In the genomic region with DNA sequence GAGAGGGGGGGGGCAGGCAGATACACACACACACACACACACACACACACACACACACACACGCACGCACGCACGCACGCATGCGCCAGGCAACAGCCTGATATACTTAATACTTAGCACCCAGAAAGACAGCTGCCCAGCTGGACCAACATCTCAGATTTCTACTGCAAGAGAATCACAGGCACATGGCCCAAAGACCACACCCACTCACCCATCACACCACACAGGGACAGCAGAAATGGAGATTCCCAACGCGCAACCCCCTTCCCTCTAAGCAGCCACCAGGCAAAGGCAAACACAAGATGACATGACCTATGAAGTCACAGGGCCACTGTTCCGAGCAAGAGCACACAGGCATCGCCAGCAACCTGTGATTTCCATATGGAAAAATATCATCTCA, we compare ENCODE assay signal across 23 mouse cellular contexts. TPM values are rescaled to one million over a fixed set of nuclear protein-coding genes. Genes with fewer than 3 reads are reported as not detected.
DNase-seq lines count a peak whose midpoint lies in the region; ATAC-seq and TF ChIP-seq lines count a peak whose summit lies in the region.
"Had no signal": no experiment of that assay in that cellular context is flagged by ENCODE, and none has a peak within 500 bp of the region (broad histone marks: within the 10 kb centered on the region; RNA-seq: fewer than 3 reads in every experiment).

No protein-coding gene starts in this region.

- H3K27ac ChIP-seq in hindbrain, embryonic 11.5 days (ENCODE audit: low read depth, low read length), result peak overlapping the region; percentile 73
- no peak overlapping the region for H3K27ac ChIP-seq in hindbrain, embryonic 14.5 days
- no peak overlapping the region for H3K27ac ChIP-seq in liver, postnatal 0 days (ENCODE audit: low read depth)
- no peak overlapping the region for H3K27ac ChIP-seq in liver, embryonic 11.5 days (ENCODE audit: low read depth, low read length)
- H3K27ac ChIP-seq in stomach, embryonic 14.5 days (ENCODE audit: low read length), result 0 out of 2 replicates have a peak overlapping the region, but pooled peaks have one; percentile 30
- H3K27ac ChIP-seq in stomach, postnatal 0 days (replicated peaks), result no peak overlapping the region
- H3K27ac ChIP-seq: embryonic facial prominence, embryonic 12.5 days; limb, embryonic 15.5 days; lung, embryonic 15.5 days; neural tube, embryonic 12.5 days had no signal

- 56% methylated on average over 10 of the region's 10 CpGs for WGBS in hindbrain, embryonic 11.5 days
- WGBS in hindbrain, embryonic 14.5 days, result 61% methylated on average over 10 of the region's 10 CpGs
- WGBS in liver, postnatal 0 days (ENCODE audit: insufficient replicate concordance), result 77% methylated on average over 10 of the region's 10 CpGs
- 82% methylated on average over 10 of the region's 10 CpGs for WGBS in liver, embryonic 11.5 days
- 80% methylated on average over 10 of the region's 10 CpGs for WGBS in stomach, embryonic 14.5 days
- WGBS in stomach, postnatal 0 days, result 81% methylated on average over 10 of the region's 10 CpGs

- H3K4me1 ChIP-seq in hindbrain, embryonic 11.5 days (replicated peaks; ENCODE audit: control insufficient read depth, insufficient read depth, low read length), result peaks cover 24% of the 10 kb centered on the region
- peaks cover 62% of the 10 kb centered on the region for H3K4me1 ChIP-seq in hindbrain, embryonic 14.5 days (replicated peaks; ENCODE audit: control insufficient read depth, insufficient read depth, low read length)
- no peaks in the 10 kb centered on the region for H3K4me1 ChIP-seq in liver, postnatal 0 days (ENCODE audit: insufficient read depth)
- peaks cover 3% of the 10 kb centered on the region for H3K4me1 ChIP-seq in liver, embryonic 11.5 days (replicated peaks; ENCODE audit: control insufficient read depth, insufficient read depth, low read length)
- H3K4me1 ChIP-seq in stomach, embryonic 14.5 days (ENCODE audit: control insufficient read depth, insufficient read depth, low read length), result peaks cover 7% of the 10 kb centered on the region; the same call in 1 of the 2 replicates
- no peaks in the 10 kb centered on the region for H3K4me1 ChIP-seq in stomach, postnatal 0 days (replicated peaks; ENCODE audit: control insufficient read depth, insufficient read depth)

- TF ChIP-seq EP300 in liver, postnatal 0 days (IDR thresholded peaks at IDR 0.05; ENCODE audit: low read depth), result no peak
- no peak for TF ChIP-seq EP300 in stomach, postnatal 0 days (optimal IDR thresholded peaks at IDR 0.05)

- H3K4me3 ChIP-seq in hindbrain, embryonic 11.5 days (ENCODE audit: low read depth, low read length), result no peak overlapping the region
- H3K4me3 ChIP-seq in hindbrain, embryonic 14.5 days (replicated peaks; ENCODE audit: low read length), result no peak overlapping the region
- H3K4me3 ChIP-seq in liver, postnatal 0 days (ENCODE audit: low read depth, low read length), result no peak overlapping the region
- H3K4me3 ChIP-seq in liver, embryonic 11.5 days (ENCODE audit: low read depth, low read length), result no peak overlapping the region
- no peak overlapping the region for H3K4me3 ChIP-seq in stomach, embryonic 14.5 days (ENCODE audit: low read depth, low read length)
- no peak overlapping the region for H3K4me3 ChIP-seq in stomach, postnatal 0 days (ENCODE audit: low read depth, low read length)
- H3K4me3 ChIP-seq: embryonic facial prominence, embryonic 12.5 days; erythroblast, embryonic 14.5 days; heart, embryonic 12.5 days; limb, embryonic 15.5 days; lung, embryonic 15.5 days; neural tube, embryonic 12.5 days had no signal

- H3K4me2 ChIP-seq in hindbrain, embryonic 11.5 days (replicated peaks; ENCODE audit: low read depth, low read length), result no peak overlapping the region
- no peak overlapping the region for H3K4me2 ChIP-seq in hindbrain, embryonic 14.5 days (replicated peaks)
- no peak overlapping the region for H3K4me2 ChIP-seq in liver, postnatal 0 days (ENCODE audit: low read depth, low read length)
- H3K4me2 ChIP-seq in liver, embryonic 11.5 days, result no peak overlapping the region
- no peak overlapping the region for H3K4me2 ChIP-seq in stomach, embryonic 14.5 days (replicated peaks; ENCODE audit: low read depth, low read length)
- no peak overlapping the region for H3K4me2 ChIP-seq in stomach, postnatal 0 days (replicated peaks; ENCODE audit: low read depth)
- H3K4me2 ChIP-seq: embryonic facial prominence, embryonic 12.5 days; heart, embryonic 12.5 days; limb, embryonic 15.5 days; lung, embryonic 15.5 days; neural tube, embryonic 12.5 days had no signal

- TF ChIP-seq CTCF in liver, postnatal 0 days (IDR thresholded peaks at IDR 0.05; ENCODE audit: low read depth), result no peak
- no peak for TF ChIP-seq CTCF in stomach, postnatal 0 days (IDR thresholded peaks at IDR 0.05; ENCODE audit: low read depth)

- H3K36me3 ChIP-seq in hindbrain, embryonic 11.5 days (ENCODE audit: control insufficient read depth, insufficient read depth, low read length), result peaks cover 7% of the 10 kb centered on the region
- peaks cover 53% of the 10 kb centered on the region for H3K36me3 ChIP-seq in hindbrain, embryonic 14.5 days (replicated peaks; ENCODE audit: control insufficient read depth, insufficient read depth)
- H3K36me3 ChIP-seq in liver, postnatal 0 days (replicated peaks; ENCODE audit: insufficient read depth, low read length), result peaks cover 19% of the 10 kb centered on the region; the same call in 1 of the 2 replicates
- peaks cover 9% of the 10 kb centered on the region for H3K36me3 ChIP-seq in liver, embryonic 11.5 days (ENCODE audit: control insufficient read depth, insufficient read depth, low read length)
- peaks cover 18% of the 10 kb centered on the region for H3K36me3 ChIP-seq in stomach, embryonic 14.5 days (ENCODE audit: control insufficient read depth, insufficient read depth, low read length)
- peaks cover 6% of the 10 kb centered on the region; the same call in 1 of the 2 replicates for H3K36me3 ChIP-seq in stomach, postnatal 0 days (ENCODE audit: control insufficient read depth, insufficient read depth, low read length)

- no peaks in the 10 kb centered on the region for H3K9me3 ChIP-seq in hindbrain, embryonic 11.5 days (ENCODE audit: control insufficient read depth, low read length)
- H3K9me3 ChIP-seq in hindbrain, embryonic 14.5 days (ENCODE audit: control insufficient read depth, low read length), result no peaks in the 10 kb centered on the region
- H3K9me3 ChIP-seq in liver, postnatal 0 days (ENCODE audit: low read length), result no peaks in the 10 kb centered on the region
- H3K9me3 ChIP-seq in liver, embryonic 11.5 days (ENCODE audit: control insufficient read depth, low read length), result no peaks in the 10 kb centered on the region
- no peaks in the 10 kb centered on the region for H3K9me3 ChIP-seq in stomach, embryonic 14.5 days (ENCODE audit: control insufficient read depth, low read depth, low read length)
- no peaks in the 10 kb centered on the region for H3K9me3 ChIP-seq in stomach, postnatal 0 days (ENCODE audit: control insufficient read depth, low read length)
- H3K9me3 ChIP-seq: embryonic facial prominence, embryonic 12.5 days; heart, embryonic 12.5 days; limb, embryonic 15.5 days; lung, embryonic 15.5 days; neural tube, embryonic 12.5 days had no signal

- H3K27me3 ChIP-seq in hindbrain, embryonic 11.5 days (ENCODE audit: control insufficient read depth, insufficient read depth, low read length), result no peaks in the 10 kb centered on the region
- no peaks in the 10 kb centered on the region for H3K27me3 ChIP-seq in hindbrain, embryonic 14.5 days (ENCODE audit: control insufficient read depth, insufficient read depth, low read length)
- H3K27me3 ChIP-seq in liver, postnatal 0 days (ENCODE audit: insufficient read depth, low read length), result no peaks in the 10 kb centered on the region
- no peaks in the 10 kb centered on the region for H3K27me3 ChIP-seq in liver, embryonic 11.5 days (replicated peaks; ENCODE audit: control insufficient read depth, insufficient read depth, low read length)
- no peaks in the 10 kb centered on the region for H3K27me3 ChIP-seq in stomach, embryonic 14.5 days (ENCODE audit: control insufficient read depth, insufficient read depth, low read length)
- no peaks in the 10 kb centered on the region for H3K27me3 ChIP-seq in stomach, postnatal 0 days (ENCODE audit: control insufficient read depth, insufficient read depth, low read length)
- H3K27me3 ChIP-seq: embryonic facial prominence, embryonic 12.5 days; heart, embryonic 12.5 days; limb, embryonic 15.5 days; lung, embryonic 15.5 days; neural tube, embryonic 12.5 days had no signal

- no peak for ATAC-seq in hindbrain, embryonic 11.5 days (ENCODE audit: low FRiP score)
- ATAC-seq in hindbrain, embryonic 14.5 days (ENCODE audit: low FRiP score), result no peak
- ATAC-seq in liver, postnatal 0 days, result peak; percentile 38; the same call in 1 of the 2 replicates
- ATAC-seq in liver, embryonic 11.5 days (replicated peaks; ENCODE audit: low FRiP score), result no peak
- ATAC-seq in stomach, embryonic 14.5 days (ENCODE audit: insufficient number of reproducible peaks, insufficient read depth, low FRiP score, low read depth), result no peak
- no peak for ATAC-seq in stomach, postnatal 0 days (ENCODE audit: low FRiP score, low TSS enrichment)
- ATAC-seq: forebrain, postnatal 0 days had no signal

- no peak overlapping the region for H3K9ac ChIP-seq in hindbrain, embryonic 11.5 days (ENCODE audit: low read depth, low read length)
- no peak overlapping the region for H3K9ac ChIP-seq in hindbrain, embryonic 14.5 days
- H3K9ac ChIP-seq in liver, postnatal 0 days (replicated peaks), result no peak overlapping the region
- no peak overlapping the region for H3K9ac ChIP-seq in liver, embryonic 11.5 days (ENCODE audit: low read depth, low read length)
- H3K9ac ChIP-seq in stomach, embryonic 14.5 days (replicated peaks; ENCODE audit: low read depth, low read length), result no peak overlapping the region
- H3K9ac ChIP-seq in stomach, postnatal 0 days (ENCODE audit: low read length), result no peak overlapping the region
- H3K9ac ChIP-seq: embryonic facial prominence, embryonic 12.5 days; forebrain, postnatal 0 days; heart, embryonic 12.5 days; limb, embryonic 15.5 days; lung, embryonic 15.5 days; neural tube, embryonic 12.5 days had no signal

- DNase-seq in embryo, embryonic 10 days (ENCODE audit: low spot score), result peak; percentile 57
- DNase-seq in embryo, embryonic 9.5 days (ENCODE audit: extremely low spot score), result no peak
- no peak for DNase-seq in hindbrain, embryonic 11.5 days (ENCODE audit: low spot score)
- no peak for DNase-seq in hindbrain, embryonic 14.5 days (ENCODE audit: low spot score)
- no peak for DNase-seq in liver, postnatal 0 days
- no peak for DNase-seq in liver, embryonic 11.5 days (ENCODE audit: low spot score)
- DNase-seq in stomach, postnatal 0 days (ENCODE audit: low spot score), result no peak
- DNase-seq: adrenal gland, adult 2 months; cerebellum, adult 2 months; cerebellum, postnatal 36 days; forebrain, postnatal 0 days; heart, adult 11 months; heart, postnatal 14 days; kidney, adult 18-20 months; lung, postnatal 4 days; thymus, postnatal 25 days had no signal

RNA-seq across cellular contexts. Expression of a gene that starts 13.6 kb away (rescaled TPM):
- 26.7 and 40.1 TPM in 2 replicates for polyA plus RNA-seq in hindbrain, embryonic 11.5 days (2014; fragmentation: Nextera tagmentation; extraction: Ambion mirVana)
- 22.4 and 26.5 TPM in 2 replicates for polyA plus RNA-seq in hindbrain, embryonic 14.5 days (2014; fragmentation: Nextera tagmentation; extraction: Ambion mirVana)
- 3.4 and 3.7 TPM in 2 replicates for polyA plus RNA-seq in liver, postnatal 0 days (2015; fragmentation: Nextera tagmentation; extraction: Ambion mirVana)
- polyA plus RNA-seq in liver, embryonic 11.5 days (2014; fragmentation: Nextera tagmentation; extraction: Ambion mirVana), result 7.1 and 8.2 TPM in 2 replicates
- polyA plus RNA-seq in stomach, embryonic 14.5 days (2014; fragmentation: Nextera tagmentation; extraction: Ambion mirVana), result 17.5 and 17.9 TPM in 2 replicates
- 6.7 and 7.3 TPM in 2 replicates for polyA plus RNA-seq in stomach, postnatal 0 days (2015; fragmentation: Nextera tagmentation; extraction: Ambion mirVana)

Comparison
In these comparisons a context has a peak if more than half of its experiments do, and no peak if none do; other contexts are left out.
1. H3K27ac ChIP-seq: peak in hindbrain, embryonic 11.5 days (single experiment) and stomach, embryonic 14.5 days (single experiment); none in hindbrain, embryonic 14.5 days (single experiment), liver, postnatal 0 days (single experiment), liver, embryonic 11.5 days (single experiment) and stomach, postnatal 0 days (single experiment).